Mouse (Mus musculus) forebrain, embryonic 13.5 days (tissue): ENCODE results near the gene Crhbp. TPM values are rescaled to one million over a fixed set of nuclear protein-coding genes. Genes with fewer than 3 reads are reported as not detected.

Source experiments
- ATAC-seq: fragments of 200-750 bp; cut with Nextera tagmentation; 2 replicates; pipeline ENCODE4 v1.8.0; 2017
- H3K27ac ChIP-seq: fragments of 300-500 bp; sonication (generic); 2 replicates; pipeline ENCODE4 v1.5.1; 2015; ENCODE audit warnings: inconsistent platforms, mild to moderate bottlenecking, moderate library complexity
- H3K27me3 ChIP-seq: fragments of 300-500 bp; sonication (generic); 2 replicates; pipeline ENCODE4 v1.6.1; 2015; ENCODE audit warnings: mild to moderate bottlenecking, inconsistent platforms
- H3K36me3 ChIP-seq: fragments of 300-500 bp; sonication (generic); 2 replicates; pipeline ENCODE4 v1.6.1; 2015; ENCODE audit warnings: mild to moderate bottlenecking, inconsistent platforms; ENCODE audit not compliant: poor library complexity, severe bottlenecking
- H3K4me1 ChIP-seq: fragments of 300-500 bp; sonication (generic); 2 replicates; pipeline ENCODE4 v1.6.1; 2015; ENCODE audit warnings: inconsistent platforms
- H3K4me2 ChIP-seq: fragments of 300-500 bp; sonication (generic); 2 replicates; pipeline ENCODE4 v1.6.1; 2015; ENCODE audit warnings: inconsistent platforms, mild to moderate bottlenecking, moderate library complexity
- H3K4me3 ChIP-seq: fragments of 300-500 bp; sonication (generic); 2 replicates; pipeline ENCODE4 v1.5.1; 2015; ENCODE audit warnings: mild to moderate bottlenecking, inconsistent platforms
- H3K9ac ChIP-seq: fragments of 300-500 bp; sonication (generic); 2 replicates; pipeline ENCODE4 v1.6.1; 2015; ENCODE audit warnings: mild to moderate bottlenecking, inconsistent platforms
- H3K9me3 ChIP-seq: fragments of 300-500 bp; sonication (generic); replicated peaks from 2 replicates; pipeline ENCODE4 v1.6.1; 2016; ENCODE audit warnings: inconsistent platforms
- WGBS: fragments of 180-500 bp; shearing (Covaris S2); methylation state at CpG from one replicate; pipeline ENCODE4 v1.1.7; 2015; 5-methylcytosine and 5-hydroxymethylcytosine counted together
- polyA plus RNA-seq: library from polyadenylated mRNA; unstranded; fragments of >200 nt; fragmentation: Nextera tagmentation; extraction: Ambion mirVana; gene quantifications from 2 replicates; pipeline ENCODE4 v1.2.1, GENCODE M21; 2015

Crhbp gene
- 0.37 TPM in 2 replicates for polyA plus RNA-seq

GRCm38 (mm10) chr13:95444824-95445223, at the start of gene Crhbp:
Gene Crhbp (minus strand): TSS chr13:95444924.
- Histone ChIP-seq H3K9ac (peak within 1 kb of the TSS; percentile 60), H3K4me2 (peak within 1 kb of the TSS; percentile 94), H3K36me3 (no peaks in the 10 kb centered on the region), H3K27me3 (peaks cover 28% of the 10 kb centered on the region), H3K27ac (no peak within 1 kb of the TSS), H3K9me3 (no peaks in the 10 kb centered on the region), H3K4me3 (peak within 1 kb of the TSS; percentile 45), H3K4me1 (peaks cover 20% of the 10 kb centered on the region)
- 49% methylated on average over 11 of the region's 11 CpGs for WGBS
- no peak for ATAC-seq

DNA sequence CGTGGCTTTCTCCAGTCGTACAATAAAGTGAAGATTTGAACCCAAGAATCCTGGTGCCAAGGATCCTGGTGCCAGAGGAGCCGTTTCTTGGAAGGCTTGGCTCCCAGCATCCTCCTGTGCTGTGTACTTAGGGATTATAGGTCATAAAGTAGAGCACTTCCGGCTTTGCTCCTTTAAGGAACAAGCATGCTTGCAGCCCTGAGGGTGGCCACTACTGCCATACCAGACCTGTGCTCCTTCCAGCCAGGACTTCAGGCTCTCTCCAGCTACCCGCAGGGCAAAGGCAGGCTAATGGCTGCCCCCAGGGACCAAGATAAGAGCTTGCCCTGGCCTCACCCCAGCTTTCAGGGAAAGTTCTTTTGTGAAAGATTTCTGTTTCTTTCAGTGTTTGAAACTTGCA, 48.6 kb upstream of the Crhbp start:
- WGBS: 73% methylated on average over 5 of the region's 5 CpGs
- H3K9me3 ChIP-seq: no peaks in the 10 kb centered on the region
- no peak overlapping the region for H3K4me2 ChIP-seq
- H3K27me3 ChIP-seq: no peaks in the 10 kb centered on the region
- no peak for ATAC-seq
- H3K4me1 ChIP-seq: no peaks in the 10 kb centered on the region
- no peaks in the 10 kb centered on the region for H3K36me3 ChIP-seq
- H3K27ac ChIP-seq: no peak overlapping the region
- H3K9ac ChIP-seq: no peak overlapping the region
- H3K4me3 ChIP-seq: no peak overlapping the region

GRCm38 (mm10) chr13:95491327-95491726, 46.6 kb upstream of the Crhbp start:
- no peak for ATAC-seq

GRCm38 (mm10) chr13:95484664-95485063, 39.9 kb upstream of the Crhbp start:
- no peak for ATAC-seq
- Histone ChIP-seq H3K4me1 (0 out of 2 replicates have a peak, but pooled peaks cover 3% of the 10 kb centered on the region), H3K36me3 (no peaks in the 10 kb centered on the region), H3K4me2 (no peak overlapping the region), H3K9ac (no peak overlapping the region), H3K27ac (no peak overlapping the region), H3K4me3 (no peak overlapping the region), H3K9me3 (no peaks in the 10 kb centered on the region), H3K27me3 (no peaks in the 10 kb centered on the region)
- WGBS: 39% methylated on average over 5 of the region's 5 CpGs

More at GRCm38 (mm10) chr13:95491327-95491726, 46.6 kb upstream of the Crhbp start:
- WGBS: 64% methylated on average over 11 of the region's 11 CpGs
- no peaks in the 10 kb centered on the region for H3K4me1 ChIP-seq
- no peaks in the 10 kb centered on the region for H3K36me3 ChIP-seq
- no peak overlapping the region for H3K27ac ChIP-seq
- no peaks in the 10 kb centered on the region for H3K9me3 ChIP-seq
- H3K4me3 ChIP-seq: no peak overlapping the region
- no peak overlapping the region for H3K9ac ChIP-seq
- no peaks in the 10 kb centered on the region for H3K27me3 ChIP-seq
- no peak overlapping the region for H3K4me2 ChIP-seq

DNA sequence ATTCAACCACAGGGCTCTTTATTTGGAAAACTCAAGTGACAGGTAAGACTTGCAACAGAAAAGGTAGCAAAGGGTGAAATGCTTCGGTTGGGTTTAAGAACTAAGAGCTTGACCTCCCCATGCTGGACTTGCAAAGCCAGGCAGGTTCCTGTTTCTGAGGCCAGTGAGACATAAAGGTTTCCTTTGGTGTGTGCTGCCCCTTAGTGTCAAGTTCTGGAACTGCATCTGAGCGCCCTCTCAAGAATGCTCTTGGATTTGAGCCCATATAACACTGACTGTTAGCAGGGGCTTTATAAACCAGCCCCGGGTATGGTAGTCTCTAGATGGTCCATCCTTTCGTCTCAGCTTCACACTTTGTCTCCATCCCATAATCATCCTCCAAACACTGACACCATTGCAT, 36.7 kb upstream of the Crhbp start:
- no peak overlapping the region for H3K9ac ChIP-seq
- no peaks in the 10 kb centered on the region for H3K27me3 ChIP-seq
- no peak overlapping the region for H3K27ac ChIP-seq
- WGBS: 11% methylated on average over 4 of the region's 4 CpGs
- H3K4me1 ChIP-seq: 0 out of 2 replicates have a peak, but pooled peaks cover 3% of the 10 kb centered on the region
- H3K4me3 ChIP-seq: no peak overlapping the region
- no peaks in the 10 kb centered on the region for H3K9me3 ChIP-seq
- no peaks in the 10 kb centered on the region for H3K36me3 ChIP-seq
- H3K4me2 ChIP-seq: no peak overlapping the region
- ATAC-seq: peak; percentile 55; the same call in 1 of the 2 replicates

- H3K4me2 ChIP-seq: no peak within 1 kb of the TSS
- H3K4me3 ChIP-seq: no peak within 1 kb of the TSS
- no peaks in the 10 kb centered on the region for H3K27me3 ChIP-seq
- 92% methylated on average over 21 of the region's 21 CpGs for WGBS
- no peaks in the 10 kb centered on the region for H3K4me1 ChIP-seq
- no peaks in the 10 kb centered on the region for H3K36me3 ChIP-seq
- H3K27ac ChIP-seq: no peak within 1 kb of the TSS
- ATAC-seq: no peak
- no peaks in the 10 kb centered on the region for H3K9me3 ChIP-seq
- H3K9ac ChIP-seq: no peak within 1 kb of the TSS
These were observed 34.1 kb upstream of the Crhbp start, which contains the start of gene S100z for GRCm38 (mm10) chr13:95478671-95479413. Gene S100z (minus strand): TSS chr13:95478721.

GRCm38 (mm10) chr13:95477173-95477572, 32.4 kb upstream of the Crhbp start:
- H3K4me2 ChIP-seq: no peak overlapping the region
- no peak overlapping the region for H3K27ac ChIP-seq
- no peak for ATAC-seq
- H3K4me1 ChIP-seq: no peaks in the 10 kb centered on the region
- H3K9me3 ChIP-seq: no peaks in the 10 kb centered on the region
- no peak overlapping the region for H3K9ac ChIP-seq
- H3K27me3 ChIP-seq: no peaks in the 10 kb centered on the region
- 82% methylated on average over 6 of the region's 6 CpGs for WGBS
- no peaks in the 10 kb centered on the region for H3K36me3 ChIP-seq
- H3K4me3 ChIP-seq: no peak overlapping the region

DNA sequence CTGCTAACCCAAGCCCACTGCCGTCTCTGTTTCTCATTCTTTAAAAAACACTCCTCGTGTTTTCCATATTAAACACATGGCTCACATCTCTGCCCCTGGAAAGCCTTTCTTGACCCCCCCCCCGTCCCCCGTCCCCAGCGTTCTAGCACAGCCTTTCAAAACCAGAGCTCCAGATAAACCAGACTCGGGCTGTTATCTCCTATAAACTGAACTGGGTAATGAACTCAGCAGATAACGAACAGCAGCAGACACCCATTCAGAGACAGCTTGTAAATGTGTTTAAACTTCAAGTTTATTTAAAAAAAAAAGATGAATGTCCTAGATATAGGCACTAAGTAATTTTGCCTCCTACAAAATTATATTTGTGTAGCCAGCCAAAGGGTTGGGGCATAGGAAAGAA, 30.4 kb upstream of the Crhbp start:
- Histone ChIP-seq H3K4me3 (no peak overlapping the region), H3K27ac (no peak overlapping the region), H3K4me2 (no peak overlapping the region), H3K36me3 (no peaks in the 10 kb centered on the region), H3K27me3 (no peaks in the 10 kb centered on the region), H3K9me3 (no peaks in the 10 kb centered on the region), H3K9ac (no peak overlapping the region), H3K4me1 (no peaks in the 10 kb centered on the region)
- 74% methylated on average over 7 of the region's 7 CpGs for WGBS
- no peak for ATAC-seq

DNA sequence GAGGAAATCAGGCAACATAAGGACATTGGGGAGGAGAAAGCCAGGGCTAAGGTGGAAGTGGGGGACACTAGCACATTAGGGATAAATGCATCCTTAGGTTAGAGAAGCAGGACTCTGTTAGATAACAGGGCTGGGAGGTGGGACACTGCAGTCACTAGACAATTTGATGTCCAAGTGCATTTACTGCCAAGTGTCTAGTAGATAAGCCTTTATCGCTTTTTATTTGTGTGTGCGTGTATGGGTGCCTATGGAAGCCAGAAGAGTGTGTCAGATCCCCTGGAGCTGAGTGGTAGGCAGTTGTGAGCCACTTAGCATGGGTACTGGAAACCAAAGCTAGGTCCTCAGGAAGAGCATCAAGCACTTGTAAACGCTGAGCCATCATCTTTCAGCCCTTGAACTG, 29.6 kb upstream of the Crhbp start:
- Histone ChIP-seq H3K4me1 (no peaks in the 10 kb centered on the region), H3K9me3 (no peaks in the 10 kb centered on the region), H3K9ac (no peak overlapping the region), H3K27ac (no peak overlapping the region), H3K4me2 (no peak overlapping the region), H3K36me3 (no peaks in the 10 kb centered on the region), H3K27me3 (no peaks in the 10 kb centered on the region), H3K4me3 (no peak overlapping the region)
- ATAC-seq: no peak
- 86% methylated on average over 3 of the region's 3 CpGs for WGBS

DNA sequence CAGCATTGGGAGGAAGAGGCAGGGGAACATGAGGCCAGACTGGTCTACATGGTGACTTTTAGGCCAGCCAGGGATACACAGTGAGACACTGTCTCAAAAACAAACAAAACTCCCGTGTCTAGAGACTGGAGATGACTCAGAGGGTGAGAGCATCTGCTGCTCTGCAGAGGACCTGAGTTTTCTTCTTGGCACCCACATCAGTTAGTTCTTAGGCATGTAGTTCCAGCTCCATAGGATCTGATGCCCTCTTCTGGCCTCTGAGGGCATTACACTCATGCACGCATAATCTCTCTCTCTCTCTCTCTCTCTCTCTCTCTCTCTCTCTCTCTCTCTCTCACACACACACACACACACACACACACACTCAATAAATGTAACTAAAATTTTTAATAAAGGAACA, 26.2 kb upstream of the Crhbp start:
- Histone ChIP-seq H3K9ac (no peak overlapping the region), H3K4me3 (no peak overlapping the region), H3K9me3 (no peaks in the 10 kb centered on the region), H3K27ac (no peak overlapping the region), H3K4me2 (no peak overlapping the region), H3K27me3 (no peaks in the 10 kb centered on the region), H3K4me1 (no peaks in the 10 kb centered on the region), H3K36me3 (no peaks in the 10 kb centered on the region)
- ATAC-seq: no peak
- WGBS: 45% methylated on average over 2 of the region's 2 CpGs

- no peaks in the 10 kb centered on the region for H3K27me3 ChIP-seq
- no peak overlapping the region for H3K4me3 ChIP-seq
- no peaks in the 10 kb centered on the region for H3K4me1 ChIP-seq
- ATAC-seq: no peak
- no peak overlapping the region for H3K27ac ChIP-seq
- no peak overlapping the region for H3K4me2 ChIP-seq
- no peaks in the 10 kb centered on the region for H3K36me3 ChIP-seq
- 85% methylated on average over 2 of the region's 2 CpGs for WGBS
- H3K9me3 ChIP-seq: no peaks in the 10 kb centered on the region
- no peak overlapping the region for H3K9ac ChIP-seq
These were observed 6.8 kb upstream of the Crhbp start for GRCm38 (mm10) chr13:95451529-95451928.

DNA sequence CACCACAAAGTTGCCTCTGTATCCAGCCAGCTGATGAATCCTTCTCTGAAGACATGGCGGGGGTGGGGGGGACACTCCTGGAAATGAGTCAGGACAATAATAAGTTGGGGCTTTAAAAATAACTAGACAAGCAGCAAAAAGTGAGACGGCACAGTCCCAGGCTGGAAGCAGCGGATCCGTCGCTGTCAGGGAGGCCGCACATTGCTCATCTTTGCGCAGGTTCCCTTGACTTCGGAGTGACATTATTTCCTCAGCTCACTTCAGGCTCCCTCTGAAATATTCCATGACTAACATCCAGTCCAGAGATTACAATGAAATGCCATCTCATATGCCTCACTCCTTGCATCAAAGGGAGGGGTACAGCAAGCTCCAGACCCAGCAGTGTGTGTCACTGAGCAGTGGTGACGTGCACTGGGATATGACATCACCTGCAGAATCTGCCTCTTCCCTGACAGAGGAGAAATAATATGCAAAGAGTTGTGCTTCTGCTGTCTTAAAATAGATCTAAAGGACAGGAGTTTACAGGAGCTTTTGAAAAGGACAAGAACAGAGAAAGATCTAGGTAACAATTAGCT, 6.0 kb upstream of the Crhbp start:
- H3K9ac ChIP-seq: no peak overlapping the region
- no peak overlapping the region for H3K4me3 ChIP-seq
- H3K36me3 ChIP-seq: no peaks in the 10 kb centered on the region
- H3K4me1 ChIP-seq: no peaks in the 10 kb centered on the region
- H3K9me3 ChIP-seq: no peaks in the 10 kb centered on the region
- no peak for ATAC-seq
- WGBS: 90% methylated on average over 9 of the region's 9 CpGs
- H3K27me3 ChIP-seq: peaks cover 2% of the 10 kb centered on the region; the same call in 1 of the 2 replicates
- no peak overlapping the region for H3K27ac ChIP-seq
- no peak overlapping the region for H3K4me2 ChIP-seq
